Mouse (Mus musculus) heart, embryonic 13.5 days (tissue): ENCODE data around the gene Abca17. TPM values are rescaled to one million over a fixed set of nuclear protein-coding genes. Genes with fewer than 3 reads are reported as not detected.

Source experiments
- ATAC-seq: fragments of 200-750 bp; cut with Nextera tagmentation; 2 replicates; pipeline ENCODE4 v1.8.0; 2017; ENCODE audit warnings: moderate TSS enrichment; ENCODE audit not compliant: insufficient number of reproducible peaks, low FRiP score, low TSS enrichment; ENCODE audit errors: extremely low read depth
- H3K27ac ChIP-seq: fragments of 300-500 bp; sonication (generic); replicated peaks from 2 replicates; pipeline ENCODE4 v1.5.1; 2015; ENCODE audit warnings: moderate library complexity, mild to moderate bottlenecking, inconsistent platforms
- H3K27me3 ChIP-seq: fragments of 300-500 bp; sonication (generic); replicated peaks from 2 replicates; pipeline ENCODE4 v1.6.1; 2015; ENCODE audit warnings: mild to moderate bottlenecking, inconsistent platforms
- H3K36me3 ChIP-seq: fragments of 300-500 bp; sonication (generic); 2 replicates; pipeline ENCODE4 v1.6.1; 2015; ENCODE audit warnings: mild to moderate bottlenecking, inconsistent platforms
- H3K4me1 ChIP-seq: fragments of 300-500 bp; sonication (generic); 2 replicates; pipeline ENCODE4 v1.6.1; 2015; ENCODE audit warnings: inconsistent platforms
- H3K4me2 ChIP-seq: fragments of 300-500 bp; sonication (generic); 2 replicates; pipeline ENCODE4 v1.6.1; 2015; ENCODE audit warnings: inconsistent platforms, mild to moderate bottlenecking, moderate library complexity
- H3K4me3 ChIP-seq: fragments of 300-500 bp; sonication (generic); 2 replicates; pipeline ENCODE4 v1.5.1; 2015; ENCODE audit warnings: moderate library complexity, mild to moderate bottlenecking, inconsistent platforms
- H3K9ac ChIP-seq: fragments of 300-500 bp; sonication (generic); 2 replicates; pipeline ENCODE4 v1.6.1; 2015; ENCODE audit warnings: inconsistent platforms, mild to moderate bottlenecking, moderate library complexity
- H3K9me3 ChIP-seq: fragments of 300-500 bp; sonication (generic); 2 replicates; pipeline ENCODE4 v1.6.1; 2016; ENCODE audit warnings: inconsistent platforms
- WGBS: fragments of 180-500 bp; shearing (Covaris S2); methylation state at CpG from one replicate; pipeline ENCODE4 v1.1.7; 2015; ENCODE audit warnings: mixed read lengths; 5-methylcytosine and 5-hydroxymethylcytosine counted together
- polyA plus RNA-seq: library from polyadenylated mRNA; unstranded; fragments of >200 nt; fragmentation: Nextera tagmentation; extraction: Ambion mirVana; gene quantifications from 2 replicates; pipeline ENCODE4 v1.2.1, GENCODE M21; 2015

Abca17 gene
- polyA plus RNA-seq, 1 experiment from 2014 or later: 0.11 TPM

DNA sequence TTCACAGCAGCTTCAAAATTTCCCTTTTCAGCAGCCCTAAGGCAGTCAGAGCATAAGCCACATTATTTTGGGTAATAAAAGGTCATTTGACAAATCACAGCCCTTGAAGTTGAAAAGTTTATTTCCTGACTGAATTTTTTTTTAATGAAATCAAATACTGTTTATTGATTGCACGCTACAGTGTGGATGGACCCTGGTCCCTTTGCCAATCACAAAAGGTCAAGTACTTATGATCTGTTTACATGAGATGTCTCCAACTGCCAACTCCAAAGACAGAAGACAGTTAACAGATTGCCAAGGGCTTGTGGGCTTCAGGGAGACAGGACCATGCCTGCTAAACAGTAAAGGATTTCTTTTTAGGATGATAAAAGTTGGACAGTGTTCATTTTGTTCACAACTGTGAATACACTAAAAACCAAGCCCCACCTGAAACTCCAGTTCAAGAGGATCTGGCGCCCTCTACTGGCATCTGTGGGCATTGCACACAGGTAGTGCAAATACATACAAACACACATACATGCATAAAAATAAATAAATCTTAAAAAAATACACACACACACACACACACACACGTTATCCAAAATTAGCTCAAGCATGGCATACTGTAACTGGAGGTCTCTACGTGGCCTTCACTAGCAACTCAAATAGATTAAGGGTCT lies 107.4 kb downstream of the Abca17 start:
- H3K4me2 ChIP-seq: no peak overlapping the region
- no peaks in the 10 kb centered on the region for H3K27me3 ChIP-seq
- ATAC-seq: no peak
- H3K36me3 ChIP-seq: peaks cover 94% of the 10 kb centered on the region
- no peak overlapping the region for H3K9ac ChIP-seq
- no peak overlapping the region for H3K4me3 ChIP-seq
- H3K9me3 ChIP-seq: peaks cover 5% of the 10 kb centered on the region
- H3K27ac ChIP-seq: no peak overlapping the region
- WGBS: 86% methylated on average over 4 of the region's 4 CpGs
- H3K4me1 ChIP-seq: no peaks in the 10 kb centered on the region

DNA sequence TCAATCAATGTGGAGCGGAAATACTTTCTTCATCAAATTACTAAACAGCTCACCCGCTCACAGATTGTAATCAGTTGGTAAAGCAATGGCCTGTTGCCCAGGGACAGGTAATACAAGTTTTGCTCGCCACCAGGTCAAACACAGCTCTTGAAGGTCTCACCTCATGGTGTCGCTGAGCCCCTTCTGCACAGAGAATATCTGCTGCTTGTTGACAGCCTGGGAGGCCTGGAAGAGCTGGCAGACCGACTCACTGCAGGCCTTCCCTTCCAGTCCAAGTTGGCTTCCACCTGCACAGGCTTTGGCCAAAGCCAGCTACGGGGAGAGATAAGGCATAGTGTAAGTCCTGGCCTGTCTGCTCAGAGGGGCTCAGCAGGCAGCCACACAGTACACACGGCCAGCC lies 113.9 kb downstream of the Abca17 start:
- no peaks in the 10 kb centered on the region for H3K27me3 ChIP-seq
- H3K4me1 ChIP-seq: no peaks in the 10 kb centered on the region
- H3K4me2 ChIP-seq: no peak overlapping the region
- H3K9ac ChIP-seq: no peak overlapping the region
- peaks cover 100% of the 10 kb centered on the region for H3K36me3 ChIP-seq
- H3K27ac ChIP-seq: no peak overlapping the region
- no peak for ATAC-seq
- 85% methylated on average over 7 of the region's 7 CpGs for WGBS
- H3K4me3 ChIP-seq: no peak overlapping the region
- H3K9me3 ChIP-seq: no peaks in the 10 kb centered on the region

DNA sequence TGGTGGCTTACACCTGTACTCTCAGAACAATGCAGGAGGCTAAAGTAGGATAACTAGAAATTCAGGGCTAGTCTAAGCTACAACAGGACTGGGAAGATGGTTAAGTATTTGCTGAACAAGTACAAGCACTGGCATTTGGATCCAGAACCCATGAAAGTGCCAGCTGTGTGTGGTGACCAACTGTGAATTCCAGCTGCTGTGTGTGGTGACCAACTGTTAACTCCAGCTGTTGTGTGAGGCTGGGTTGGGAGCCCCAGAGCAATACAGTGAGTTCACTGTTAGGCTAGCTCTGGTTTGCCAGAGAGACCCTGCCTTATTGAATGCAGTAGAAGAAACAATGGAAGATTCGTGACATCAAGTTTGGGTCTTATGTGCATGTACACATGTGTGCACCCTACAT lies 114.4 kb downstream of the Abca17 start:
- 98% methylated on average over 1 of the region's 1 CpGs for WGBS
- Histone ChIP-seq H3K4me1 (no peaks in the 10 kb centered on the region), H3K27me3 (no peaks in the 10 kb centered on the region), H3K9ac (no peak overlapping the region), H3K4me3 (no peak overlapping the region), H3K27ac (no peak overlapping the region), H3K36me3 (peaks cover 100% of the 10 kb centered on the region), H3K9me3 (no peaks in the 10 kb centered on the region), H3K4me2 (no peak overlapping the region)
- no peak for ATAC-seq

DNA sequence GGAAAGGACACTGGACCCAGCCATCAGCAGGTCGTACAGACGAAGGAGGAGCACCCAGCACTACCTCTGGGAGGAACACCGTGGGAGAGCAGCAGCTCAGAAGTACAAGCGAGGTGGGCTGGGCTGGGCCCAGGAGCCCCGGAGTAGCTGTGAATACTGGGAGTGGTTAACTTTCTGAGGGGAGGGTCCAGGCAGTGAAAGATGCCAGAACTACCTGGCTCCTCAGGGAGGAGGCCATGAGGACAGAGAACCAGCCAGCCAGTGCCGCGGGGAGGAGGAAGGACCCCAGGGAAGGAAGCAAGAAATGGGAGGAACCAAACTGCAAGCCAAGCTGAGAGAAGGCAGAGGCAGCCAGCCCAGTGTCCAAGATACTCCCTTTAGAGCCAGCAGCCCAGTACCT lies 122.9 kb downstream of the Abca17 start:
- no peak overlapping the region for H3K4me3 ChIP-seq
- no peak overlapping the region for H3K27ac ChIP-seq
- no peak overlapping the region for H3K4me2 ChIP-seq
- WGBS: 82% methylated on average over 7 of the region's 7 CpGs
- H3K9ac ChIP-seq: no peak overlapping the region
- no peaks in the 10 kb centered on the region for H3K9me3 ChIP-seq
- H3K4me1 ChIP-seq: no peaks in the 10 kb centered on the region
- ATAC-seq: no peak
- no peaks in the 10 kb centered on the region for H3K27me3 ChIP-seq
- peaks cover 100% of the 10 kb centered on the region for H3K36me3 ChIP-seq

DNA sequence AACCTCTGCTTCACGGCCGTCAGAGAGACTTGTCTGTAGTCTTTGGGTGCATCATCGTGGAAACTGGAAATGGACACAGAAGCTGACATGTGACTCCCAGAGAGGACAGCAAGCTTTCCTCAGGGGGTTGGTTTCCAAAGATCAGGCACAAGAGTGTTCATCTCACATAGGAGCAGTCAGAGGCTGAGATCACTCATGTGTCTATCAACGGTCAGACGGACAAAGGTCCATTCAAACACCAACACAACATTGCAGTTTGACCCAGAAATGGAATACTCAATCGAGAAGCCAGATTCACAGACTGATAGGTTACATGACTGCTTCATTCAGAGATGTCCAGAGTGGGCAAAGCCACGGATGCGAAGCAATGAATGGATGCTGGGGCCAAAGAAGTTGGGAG lies 124.1 kb downstream of the Abca17 start:
- H3K4me3 ChIP-seq: no peak overlapping the region
- H3K27me3 ChIP-seq: no peaks in the 10 kb centered on the region
- H3K9ac ChIP-seq: no peak overlapping the region
- peaks cover 94% of the 10 kb centered on the region for H3K36me3 ChIP-seq
- 90% methylated on average over 8 of the region's 8 CpGs for WGBS
- no peaks in the 10 kb centered on the region for H3K9me3 ChIP-seq
- ATAC-seq: no peak
- H3K4me2 ChIP-seq: no peak overlapping the region
- no peaks in the 10 kb centered on the region for H3K4me1 ChIP-seq
- H3K27ac ChIP-seq: no peak overlapping the region

DNA sequence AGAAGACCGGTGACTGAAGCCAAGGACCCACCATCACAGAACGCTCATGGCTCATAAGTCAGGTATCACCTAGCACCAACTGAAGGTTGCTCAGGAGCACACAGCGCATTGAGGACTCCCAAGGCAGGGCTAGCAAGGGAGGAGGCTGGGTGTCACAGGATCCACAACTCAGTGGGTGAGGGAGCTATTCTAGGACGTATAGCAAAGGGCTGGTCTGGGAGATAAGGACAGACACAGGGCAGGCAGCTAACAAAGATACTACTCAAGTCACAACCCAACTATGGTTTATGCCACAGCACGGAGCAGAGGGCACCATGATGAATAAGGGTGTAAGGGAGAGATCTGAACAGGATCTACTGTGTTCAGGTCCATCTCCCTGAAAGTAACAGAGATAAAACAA lies 125.0 kb downstream of the Abca17 start:
- peak; percentile 45; the same call in 1 of the 2 replicates for ATAC-seq
- Histone ChIP-seq H3K4me3 (no peak overlapping the region), H3K4me1 (peaks cover 5% of the 10 kb centered on the region), H3K4me2 (no peak overlapping the region), H3K27me3 (no peaks in the 10 kb centered on the region), H3K9ac (peak overlapping the region; percentile 40), H3K27ac (no peak overlapping the region; the same call in 1 of the 2 replicates), H3K36me3 (peaks cover 85% of the 10 kb centered on the region), H3K9me3 (no peaks in the 10 kb centered on the region)
- 71% methylated on average over 5 of the region's 5 CpGs for WGBS

DNA sequence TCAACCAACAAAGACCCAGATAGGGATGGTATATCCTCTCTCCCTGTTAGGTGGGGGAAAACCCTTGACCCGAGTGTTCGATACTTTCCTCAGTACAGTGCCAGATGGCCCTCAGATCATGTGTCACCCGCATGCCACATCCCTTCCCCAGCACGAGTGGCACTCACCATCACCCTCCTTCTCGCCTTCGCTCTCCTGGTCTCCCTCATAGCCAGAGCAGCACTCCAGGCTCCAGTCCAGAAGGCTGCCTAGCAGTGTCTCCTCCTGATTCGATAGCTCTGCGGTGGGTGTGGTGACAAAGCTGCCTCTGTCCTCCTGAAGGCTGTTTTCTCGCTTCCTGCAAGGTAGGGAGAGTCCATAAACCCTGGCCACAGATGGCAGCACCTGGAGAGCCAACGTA lies 126.1 kb downstream of the Abca17 start:
- no peak overlapping the region for H3K4me2 ChIP-seq
- H3K4me1 ChIP-seq: peaks cover 9% of the 10 kb centered on the region
- no peak overlapping the region for H3K27ac ChIP-seq
- no peaks in the 10 kb centered on the region for H3K9me3 ChIP-seq
- no peak overlapping the region for H3K4me3 ChIP-seq
- no peak overlapping the region for H3K9ac ChIP-seq
- H3K27me3 ChIP-seq: no peaks in the 10 kb centered on the region
- peaks cover 74% of the 10 kb centered on the region for H3K36me3 ChIP-seq
- WGBS: 84% methylated on average over 10 of the region's 10 CpGs
- no peak for ATAC-seq

DNA sequence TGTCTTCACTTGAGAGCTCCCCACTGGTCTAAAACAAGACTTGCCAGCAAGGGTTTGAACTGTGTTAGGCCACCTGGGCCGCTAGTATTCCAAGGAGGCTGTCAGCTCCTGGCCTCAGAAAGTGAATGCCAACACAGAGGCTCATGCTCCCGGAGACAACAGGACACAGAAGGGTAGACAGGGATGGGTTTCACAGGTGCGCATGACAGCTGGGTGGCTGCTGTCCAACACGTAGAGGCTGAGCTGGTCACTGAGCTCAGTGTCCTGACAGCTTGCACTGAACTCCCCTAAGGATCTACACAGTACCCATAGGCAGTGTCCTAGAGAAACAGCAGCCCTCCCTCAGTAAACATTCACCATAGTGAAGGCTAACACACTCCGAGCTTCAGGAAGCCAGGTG lies 127.4 kb downstream of the Abca17 start:
- Histone ChIP-seq H3K27ac (no peak overlapping the region), H3K27me3 (no peaks in the 10 kb centered on the region), H3K9ac (no peak overlapping the region), H3K4me1 (peaks cover 14% of the 10 kb centered on the region), H3K4me2 (no peak overlapping the region), H3K4me3 (no peak overlapping the region), H3K9me3 (no peaks in the 10 kb centered on the region), H3K36me3 (peaks cover 62% of the 10 kb centered on the region)
- WGBS: 88% methylated on average over 5 of the region's 5 CpGs
- ATAC-seq: no peak

DNA sequence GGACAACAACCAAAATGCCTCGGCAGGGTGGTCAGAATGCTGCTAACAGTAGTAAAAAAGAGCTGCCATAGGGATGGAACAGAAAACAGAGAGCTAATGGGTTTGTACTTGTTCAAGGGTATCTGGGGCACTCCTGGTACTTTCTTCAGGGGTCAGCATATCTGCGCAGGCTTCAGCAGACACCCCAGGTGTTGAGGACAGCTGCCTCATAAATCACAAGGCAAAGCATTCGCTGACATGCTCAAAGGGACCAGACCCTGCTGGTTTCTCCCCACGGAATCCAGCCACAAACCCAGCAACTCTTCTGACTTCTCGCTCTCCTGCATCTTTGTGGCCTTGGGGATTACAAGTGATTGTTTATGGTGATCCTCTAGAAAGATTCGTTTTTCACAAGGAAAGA lies 128.2 kb downstream of the Abca17 start:
- Histone ChIP-seq H3K27ac (no peak overlapping the region), H3K4me2 (no peak overlapping the region), H3K27me3 (no peaks in the 10 kb centered on the region), H3K4me3 (no peak overlapping the region), H3K9me3 (no peaks in the 10 kb centered on the region), H3K9ac (no peak overlapping the region), H3K4me1 (peaks cover 14% of the 10 kb centered on the region), H3K36me3 (peaks cover 62% of the 10 kb centered on the region)
- 75% methylated on average over 6 of the region's 6 CpGs for WGBS
- no peak for ATAC-seq

DNA sequence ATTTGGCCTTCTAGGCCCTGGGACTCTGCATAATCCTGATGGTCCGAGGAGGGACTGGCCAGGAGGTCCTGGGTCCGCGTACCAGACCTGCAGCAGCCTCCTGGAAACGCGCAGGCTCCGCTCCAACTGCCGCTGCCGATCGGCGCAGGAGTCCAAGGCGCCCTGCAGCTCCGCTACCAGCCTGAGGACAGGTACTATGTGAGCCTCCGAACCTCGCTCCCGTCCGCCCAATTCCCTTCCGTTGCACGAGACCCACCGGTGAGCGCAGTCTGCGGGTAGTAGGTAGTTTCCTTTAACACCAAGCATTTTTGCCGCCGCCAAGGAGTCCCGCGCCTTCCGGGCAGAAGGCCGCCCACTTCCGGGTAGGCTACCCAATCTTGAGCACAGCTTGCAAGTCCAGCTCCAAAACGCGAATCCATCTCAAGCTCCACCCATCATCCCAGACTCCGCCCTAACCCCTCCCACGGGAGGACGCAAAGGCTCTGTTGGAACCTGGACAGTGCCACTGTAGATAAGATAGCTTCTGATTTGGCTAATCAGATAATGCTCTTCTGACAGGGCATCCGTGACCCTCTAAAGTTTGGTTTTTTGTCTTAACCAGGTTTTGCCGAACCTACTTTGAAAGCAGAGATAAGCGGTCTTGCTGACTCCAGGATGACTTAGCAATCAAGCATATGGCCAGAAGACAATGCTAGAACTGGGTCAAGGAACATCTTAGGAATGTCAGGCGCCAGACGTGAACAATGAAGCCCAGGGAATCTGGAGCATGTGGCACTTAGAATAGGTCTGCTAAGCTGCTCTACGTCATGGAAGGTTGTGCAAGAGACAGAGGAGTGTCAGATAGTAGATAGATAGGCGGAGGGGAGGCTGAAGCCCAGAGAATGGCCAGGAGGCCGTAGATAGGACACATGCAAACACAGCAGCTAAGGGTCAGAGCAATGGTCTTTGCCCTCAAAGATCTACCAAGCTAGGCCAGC lies 130.1 kb downstream of the Abca17 start, which contains the start of gene Tedc2:
TSS of gene Tedc2 (minus strand) at position 417 of the 977 bp plus-strand sequence.
- H3K9ac ChIP-seq: peak within 1 kb of the TSS; percentile 91
- H3K27me3 ChIP-seq: no peaks in the 10 kb centered on the region
- peak within 1 kb of the TSS; percentile 73 for H3K27ac ChIP-seq
- H3K4me1 ChIP-seq: peaks cover 14% of the 10 kb centered on the region
- WGBS: 3% methylated on average over 41 of the region's 41 CpGs
- no peaks in the 10 kb centered on the region for H3K9me3 ChIP-seq
- peak; percentile 82 for ATAC-seq
- H3K4me3 ChIP-seq: peak within 1 kb of the TSS; percentile 89
- H3K4me2 ChIP-seq: peak within 1 kb of the TSS; percentile 88
- H3K36me3 ChIP-seq: peaks cover 62% of the 10 kb centered on the region

DNA sequence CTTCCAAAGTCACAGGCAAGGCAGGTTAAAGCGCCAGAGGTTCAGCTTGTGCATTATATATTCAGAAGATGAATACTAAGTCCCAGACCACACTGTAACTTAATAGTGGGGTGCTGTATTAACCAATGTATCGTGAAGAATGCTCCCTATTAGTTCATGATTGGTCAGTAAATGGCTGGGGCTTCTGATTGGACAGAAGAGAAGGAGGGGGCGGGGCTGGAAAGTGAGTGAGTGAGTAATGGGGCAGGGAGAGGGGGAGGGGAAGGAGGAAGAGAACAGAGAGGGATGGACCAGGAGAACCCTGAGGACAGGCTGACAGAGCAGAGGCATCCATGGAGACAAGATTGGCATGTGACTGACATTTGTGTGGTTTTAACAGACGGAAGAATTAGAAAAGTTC lies 134.0 kb downstream of the Abca17 start:
- Histone ChIP-seq H3K9me3 (no peaks in the 10 kb centered on the region), H3K36me3 (peaks cover 41% of the 10 kb centered on the region), H3K4me2 (no peak overlapping the region), H3K9ac (no peak overlapping the region), H3K4me1 (peaks cover 26% of the 10 kb centered on the region), H3K27ac (no peak overlapping the region), H3K4me3 (no peak overlapping the region), H3K27me3 (peaks cover 8% of the 10 kb centered on the region)
- 66% methylated on average over 4 of the region's 4 CpGs for WGBS
- ATAC-seq: no peak
